In genomic region chr6:140337897-140338749, GRCm38 (mm10) we compare ENCODE assay signal across 9 mouse cellular contexts.
DNase-seq lines count a peak whose midpoint lies in the region; ATAC-seq and TF ChIP-seq lines count a peak whose summit lies in the region.
"Had no signal": no experiment of that assay in that cellular context is flagged by ENCODE, and none has a peak within 500 bp of the region (broad histone marks: within the 10 kb centered on the region; RNA-seq: fewer than 3 reads in every experiment).

No protein-coding gene starts in this region.

- TF ChIP-seq POLR2A in bone marrow macrophage, adult 2 months (IDR thresholded peaks at IDR 0.05; ENCODE audit: borderline replicate concordance, low read depth, low read length): no peak

- no peaks in the 10 kb centered on the region for H3K27me3 ChIP-seq in limb, embryonic 12.5 days
- no peaks in the 10 kb centered on the region for H3K27me3 ChIP-seq in stomach, embryonic 14.5 days (ENCODE audit: control insufficient read depth, insufficient read depth, low read length)
- H3K27me3 ChIP-seq: CH12.LX had no signal

- H3K9ac ChIP-seq in limb, embryonic 12.5 days (replicated peaks): no peak overlapping the region
- H3K9ac ChIP-seq in stomach, embryonic 14.5 days (replicated peaks; ENCODE audit: low read depth, low read length): no peak overlapping the region

- peak overlapping the region; percentile 17 for H3K4me3 ChIP-seq in bone marrow macrophage, adult 2 months (ENCODE audit: insufficient read depth, low read length)
- no peak overlapping the region for H3K4me3 ChIP-seq in limb, embryonic 12.5 days (replicated peaks)
- no peak overlapping the region for H3K4me3 ChIP-seq in stomach, embryonic 14.5 days (ENCODE audit: low read depth, low read length)

- no peaks in the 10 kb centered on the region for H3K4me1 ChIP-seq in bone marrow macrophage, adult 2 months (ENCODE audit: control insufficient read depth, insufficient read depth, low read length)
- peaks cover 20% of the 10 kb centered on the region for H3K4me1 ChIP-seq in limb, embryonic 12.5 days (replicated peaks)
- peaks cover 19% of the 10 kb centered on the region for H3K4me1 ChIP-seq in stomach, embryonic 14.5 days (ENCODE audit: control insufficient read depth, insufficient read depth, low read length)

- TF ChIP-seq CTCF in bone marrow macrophage, adult 2 months (IDR thresholded peaks at IDR 0.05; ENCODE audit: low read depth, low read length): no peak

- no peaks in the 10 kb centered on the region for H3K36me3 ChIP-seq in limb, embryonic 12.5 days
- no peaks in the 10 kb centered on the region for H3K36me3 ChIP-seq in stomach, embryonic 14.5 days (ENCODE audit: control insufficient read depth, insufficient read depth, low read length)

- no peaks in the 10 kb centered on the region for H3K9me3 ChIP-seq in limb, embryonic 12.5 days
- H3K9me3 ChIP-seq in stomach, embryonic 14.5 days (ENCODE audit: control insufficient read depth, low read depth, low read length): no peaks in the 10 kb centered on the region

- no peak overlapping the region for H3K27ac ChIP-seq in bone marrow macrophage, adult 2 months (ENCODE audit: insufficient read depth, low read depth, low read length)
- no peak overlapping the region for H3K27ac ChIP-seq in limb, embryonic 12.5 days
- peak overlapping the region; percentile 92 for H3K27ac ChIP-seq in stomach, embryonic 14.5 days (ENCODE audit: low read length)

- H3K4me2 ChIP-seq in limb, embryonic 12.5 days: peak overlapping the region; percentile 26; the same call in 1 of the 2 replicates
- H3K4me2 ChIP-seq in stomach, embryonic 14.5 days (replicated peaks; ENCODE audit: low read depth, low read length): peak overlapping the region; percentile 30

- DNase-seq in embryo, embryonic 11 days: peak; percentile 22
- no peak for DNase-seq in embryo, embryonic 9.5 days (ENCODE audit: extremely low spot score)
- peak; percentile 13 for DNase-seq in heart, postnatal 4 days
- DNase-seq in yolk sac, embryonic 10.5 days (ENCODE audit: low spot score): no peak
- no peak for DNase-seq in frontal cortex, postnatal 14 days (ENCODE audit: low spot score in 2 of 2)

- WGBS in limb, embryonic 12.5 days: 58% methylated on average over 19 of the region's 19 CpGs
- WGBS in stomach, embryonic 14.5 days: 59% methylated on average over 19 of the region's 19 CpGs

- ATAC-seq in limb, embryonic 12.5 days (ENCODE audit: insufficient number of reproducible peaks, insufficient read depth, low FRiP score, low TSS enrichment, low read depth): no peak
- ATAC-seq in stomach, embryonic 14.5 days (ENCODE audit: insufficient number of reproducible peaks, insufficient read depth, low FRiP score, low read depth): no peak

Comparison
In these comparisons a context has a peak if more than half of its experiments do, and no peak if none do; other contexts are left out.
1. DNase-seq: peak in embryo, embryonic 11 days (single experiment) and heart, postnatal 4 days (single experiment); none in embryo, embryonic 9.5 days (single experiment), yolk sac, embryonic 10.5 days (single experiment) and frontal cortex, postnatal 14 days (0 of 2).